Mouse (Mus musculus) left cerebral cortex, postnatal 14 days (tissue): ENCODE data around the gene Ankrd63. TPM values are rescaled to one million over a fixed set of nuclear protein-coding genes. Genes with fewer than 3 reads are reported as not detected.

Experiments used
- DNase-seq, 2 experiments: peaks; one replicate each; pipeline ENCODE4 v3.0.0; 2021 to 2022; ENCODE audit warnings: low spot score in 2 of 2, mixed read lengths in 1 of 2
- intact Hi-C: fragments of 180-260 bp; cut with DNase I; formaldehyde crosslinking; loops from one replicate; pipeline ENCODE4 v1.15.1; 2025
- total RNA-seq, 2 experiments: library from RNA; stranded (reverse); gene quantifications; 2 replicates each; pipeline ENCODE4 v1.2.3; 2021

Ankrd63 gene
- total RNA-seq, 2 experiments from 2014 or later, result 15.7 to 17.3 TPM

GRCm38 (mm10) chr2:118700179-118701062 lies 3.3 kb downstream of the Ankrd63 start:
- intact Hi-C loops, result loop anchor here (2.0 to 5.0 kb wide), 2 partner anchors 30 to 182 kb away; no protein-coding TSS in a partner anchor
- peak in 1 of 2 experiments; percentile 81 for DNase-seq

GRCm38 (mm10) chr2:118697955-118698354 lies 5.8 kb downstream of the Ankrd63 start:
- DNase-seq, result no peak
- intact Hi-C loops, result no loop called here

GRCm38 (mm10) chr2:118697311-118697877 lies 6.4 kb downstream of the Ankrd63 start:
- DNase-seq, result no peak
- intact Hi-C loops, result no loop called here

GRCm38 (mm10) chr2:118696451-118697308 lies 7.1 kb downstream of the Ankrd63 start:
- DNase-seq, result no peak
- intact Hi-C loops, result no loop called here

DNA sequence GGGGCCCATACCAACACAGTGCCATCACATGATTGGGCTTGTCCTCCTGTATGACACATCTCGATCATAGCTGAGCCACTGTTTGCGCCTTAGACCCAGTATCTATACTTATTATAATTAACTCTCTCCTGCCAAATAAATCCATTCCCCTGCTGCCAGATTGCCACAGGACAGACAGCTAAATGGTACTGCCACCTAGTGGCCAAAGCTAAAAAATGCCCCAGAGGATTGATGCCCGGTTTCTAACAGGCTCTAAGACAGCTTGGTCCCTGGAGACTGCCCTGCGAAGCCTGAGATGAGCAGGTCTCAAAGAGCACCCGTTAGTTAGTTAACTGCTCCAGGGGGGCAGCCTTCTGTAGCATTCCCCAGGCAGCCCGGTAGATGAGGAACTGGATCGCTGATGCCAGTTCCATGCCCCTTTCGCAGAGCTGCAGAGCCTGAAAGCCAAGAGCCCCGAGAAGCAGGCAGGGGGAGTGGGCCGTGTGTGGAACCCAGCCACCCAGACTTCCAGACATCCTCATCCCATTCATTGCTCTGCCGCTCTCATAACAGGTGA lies 8.0 kb downstream of the Ankrd63 start:
- intact Hi-C loops, result loop anchor here (2.0 kb wide), 1 partner anchor 57 kb away; no protein-coding TSS in a partner anchor
- peak; percentile 74 for DNase-seq

- DNase-seq, result no peak
- intact Hi-C loops, result no loop called here
These were observed 10.3 kb downstream of the Ankrd63 start for GRCm38 (mm10) chr2:118693370-118693966.

- intact Hi-C loops, result loop anchor here (5.0 kb wide), 1 partner anchor 38 kb away; no protein-coding TSS in a partner anchor
- no peak for DNase-seq
These were observed 13.9 kb downstream of the Ankrd63 start for GRCm38 (mm10) chr2:118689875-118690274.

- DNase-seq, result no peak
- intact Hi-C loops, result loop anchor here (5.0 kb wide), 1 partner anchor 35 kb away; no protein-coding TSS in a partner anchor
These were observed 16.0 kb downstream of the Ankrd63 start for GRCm38 (mm10) chr2:118687791-118688190.

GRCm38 (mm10) chr2:118686693-118687092 lies 17.1 kb downstream of the Ankrd63 start:
- intact Hi-C loops, result loop anchor here (5.0 kb wide), 1 partner anchor 34 kb away; no protein-coding TSS in a partner anchor
- DNase-seq, result no peak

DNA sequence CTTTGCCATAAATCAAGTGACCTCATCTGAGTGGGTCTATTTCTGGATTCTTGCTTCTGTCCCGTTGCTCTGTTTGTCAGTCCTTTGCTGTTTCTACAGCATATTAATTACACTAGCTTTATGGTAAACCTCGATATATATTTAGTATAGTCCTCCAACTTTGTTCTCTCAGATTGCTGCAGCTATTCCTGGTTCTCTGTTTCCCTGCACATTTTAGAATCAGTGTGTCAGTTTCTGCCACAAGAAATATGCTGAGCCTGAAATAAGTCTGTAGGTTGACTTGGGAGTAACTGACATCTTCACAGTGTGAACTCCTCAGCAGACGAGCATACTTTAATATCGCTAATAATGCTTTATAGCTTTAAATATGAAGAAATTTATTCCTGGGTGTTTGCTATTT lies 18.7 kb downstream of the Ankrd63 start:
- intact Hi-C loops, result loop anchor here (5.0 kb wide), 1 partner anchor 33 kb away; no protein-coding TSS in a partner anchor
- DNase-seq, result no peak

- DNase-seq, result no peak
- intact Hi-C loops, result no loop called here
These were observed 21.1 kb downstream of the Ankrd63 start for GRCm38 (mm10) chr2:118682544-118683260.

GRCm38 (mm10) chr2:118680926-118681325 lies 22.8 kb downstream of the Ankrd63 start:
- intact Hi-C loops, result no loop called here
- no peak for DNase-seq

GRCm38 (mm10) chr2:118679577-118679976 lies 24.2 kb downstream of the Ankrd63 start:
- intact Hi-C loops, result no loop called here

DNA sequence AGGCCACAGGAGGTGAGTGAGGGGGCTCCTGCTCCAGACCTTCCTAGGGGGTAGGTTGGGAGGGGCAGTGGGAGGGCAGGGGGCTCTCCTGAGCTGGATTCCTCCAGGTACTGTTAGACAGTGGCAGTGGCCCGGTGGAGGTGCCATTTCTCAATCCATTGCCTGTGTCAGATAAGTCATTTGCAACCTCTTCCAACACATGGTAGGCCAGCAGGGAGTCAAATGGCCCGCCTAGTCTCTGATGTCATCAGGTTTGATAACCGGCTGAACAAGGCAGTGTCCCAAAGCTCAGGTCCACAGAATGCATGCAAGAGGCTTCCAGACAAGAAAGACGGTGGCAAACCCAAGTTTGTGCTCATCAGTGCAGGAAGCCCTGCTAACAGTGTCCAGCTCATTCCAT lies 25.9 kb downstream of the Ankrd63 start:
- intact Hi-C loops, result no loop called here
- no peak for DNase-seq

More at GRCm38 (mm10) chr2:118679577-118679976, 24.2 kb downstream of the Ankrd63 start:
- no peak for DNase-seq

DNA sequence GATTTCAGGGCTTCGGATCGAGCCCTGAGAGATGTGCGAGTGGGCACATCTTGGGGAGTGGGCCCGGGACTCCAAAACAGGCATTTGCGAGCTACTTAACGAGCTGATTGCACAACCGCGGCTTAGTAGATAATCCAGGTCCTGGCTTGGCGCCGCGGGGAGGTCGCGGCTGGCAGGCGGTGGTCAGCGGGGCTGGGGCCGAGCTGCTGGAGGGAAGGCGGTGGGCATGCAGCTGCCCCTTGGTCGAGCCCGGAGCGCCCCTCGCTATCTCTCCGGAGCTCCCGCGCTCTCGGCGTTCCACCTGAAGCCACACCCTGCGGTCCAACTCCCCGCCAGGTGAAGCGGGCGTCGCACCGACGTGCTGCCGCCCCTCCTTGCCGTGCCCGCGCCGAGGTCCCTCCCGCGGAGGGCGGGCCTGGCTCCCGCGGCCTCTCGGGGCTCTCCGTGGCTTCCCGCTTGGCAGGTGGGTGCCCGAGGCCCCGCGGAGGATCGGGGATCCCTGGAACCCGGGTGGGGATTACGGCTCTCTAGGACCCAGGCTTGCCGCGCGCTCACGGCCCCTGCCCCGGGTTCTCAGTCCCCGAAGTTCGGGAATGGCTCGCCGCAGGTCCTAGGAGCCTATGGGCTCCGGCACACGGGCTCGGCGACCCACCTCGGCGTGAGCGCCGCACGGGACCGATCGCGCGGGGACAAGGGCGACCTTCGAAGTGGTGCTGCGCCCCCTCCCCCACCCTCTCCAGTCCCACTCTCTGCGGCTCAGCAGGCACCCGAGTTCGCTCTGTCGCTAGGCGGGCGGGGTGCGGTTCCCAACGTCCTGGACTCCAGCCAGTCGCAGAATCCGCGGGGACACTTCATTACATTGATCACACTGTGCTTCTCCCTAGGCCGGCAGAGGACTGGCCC lies 26.7 kb downstream of the Ankrd63 start:
- no peak for DNase-seq
- intact Hi-C loops, result no loop called here

DNA sequence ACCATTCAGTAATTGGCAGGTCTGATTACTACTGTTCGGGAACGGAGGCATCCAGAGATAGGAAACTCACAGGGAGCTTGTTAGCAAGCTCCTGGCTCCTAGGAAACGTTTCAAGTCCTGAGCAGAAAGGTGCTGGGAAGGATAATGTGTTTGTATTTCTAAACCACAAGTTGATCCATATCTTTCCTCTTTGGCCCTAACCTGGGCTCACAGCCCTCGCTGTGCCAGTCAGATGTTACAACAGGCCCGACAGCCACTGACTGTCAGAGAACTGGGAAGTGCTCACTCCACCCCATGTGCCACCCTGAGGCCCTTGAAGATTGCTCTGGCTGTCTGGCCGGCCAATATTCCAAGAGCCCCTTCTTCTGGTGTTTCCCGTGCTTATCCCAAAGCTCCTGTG lies 29.3 kb downstream of the Ankrd63 start:
- DNase-seq, result no peak
- intact Hi-C loops, result no loop called here
